Mouse (Mus musculus) ES-Bruce4 (cell line): ENCODE data around the gene Ppp6r2. TPM values are rescaled to one million over a fixed set of nuclear protein-coding genes. Genes with fewer than 3 reads are reported as not detected.

ENCODE experiments used
- H3K27ac ChIP-seq: 2 replicates; pipeline ENCODE4 v1.5.1; 2012; ENCODE audit warnings: low read length, inconsistent platforms; ENCODE audit not compliant: insufficient read depth
- H3K27me3 ChIP-seq: 2 replicates; pipeline ENCODE4 v1.6.1; 2012; ENCODE audit warnings: mild to moderate bottlenecking, low read length, inconsistent platforms; ENCODE audit not compliant: control insufficient read depth, poor library complexity, insufficient read depth, severe bottlenecking
- H3K36me3 ChIP-seq: 2 replicates; pipeline ENCODE4 v1.6.1; 2012; ENCODE audit warnings: inconsistent platforms, mild to moderate bottlenecking, low read length, moderate library complexity; ENCODE audit not compliant: control insufficient read depth, poor library complexity, insufficient read depth, severe bottlenecking
- H3K4me1 ChIP-seq: one replicate; pipeline ENCODE4 v1.8.1; 2011; ENCODE audit warnings: low read length; ENCODE audit not compliant: control insufficient read depth, insufficient read depth
- H3K4me3 ChIP-seq: 2 replicates; pipeline ENCODE4 v1.5.1; 2011; ENCODE audit warnings: low read depth, mild to moderate bottlenecking, low read length
- H3K9ac ChIP-seq: 2 replicates; pipeline ENCODE4 v1.6.1; 2012; ENCODE audit warnings: low read depth, mild to moderate bottlenecking, inconsistent platforms; ENCODE audit not compliant: poor library complexity, severe bottlenecking
- H3K9me3 ChIP-seq: replicated peaks from 2 replicates; pipeline ENCODE4 v1.6.1; 2012; ENCODE audit warnings: mild to moderate bottlenecking, low read length, inconsistent platforms; ENCODE audit not compliant: control insufficient read depth, poor library complexity, insufficient read depth, severe bottlenecking
- CTCF ChIP-seq: IDR thresholded peaks from one replicate; pipeline ENCODE4 v1.8.1; 2011; ENCODE audit warnings: low read depth, low read length
- EP300 ChIP-seq: IDR thresholded peaks from 2 replicates; pipeline ENCODE4 v1.6.1; 2011; ENCODE audit warnings: low read depth, low read length; ENCODE audit not compliant: insufficient read depth
- POLR2A ChIP-seq: IDR thresholded peaks from one replicate; pipeline ENCODE4 v1.8.1; 2011; ENCODE audit warnings: low read length; ENCODE audit not compliant: insufficient read depth
- polyA plus RNA-seq: library from polyadenylated mRNA; stranded (reverse); fragments of >200 nt; gene quantifications from 2 replicates; pipeline ENCODE4 v1.2.4, GENCODE M21; 2011; ENCODE audit warnings: low read depth; ENCODE audit not compliant: missing spikeins, insufficient read depth, insufficient read length

Gene Ppp6r2
- polyA plus RNA-seq, 1 experiment = 14.3 TPM

DNA sequence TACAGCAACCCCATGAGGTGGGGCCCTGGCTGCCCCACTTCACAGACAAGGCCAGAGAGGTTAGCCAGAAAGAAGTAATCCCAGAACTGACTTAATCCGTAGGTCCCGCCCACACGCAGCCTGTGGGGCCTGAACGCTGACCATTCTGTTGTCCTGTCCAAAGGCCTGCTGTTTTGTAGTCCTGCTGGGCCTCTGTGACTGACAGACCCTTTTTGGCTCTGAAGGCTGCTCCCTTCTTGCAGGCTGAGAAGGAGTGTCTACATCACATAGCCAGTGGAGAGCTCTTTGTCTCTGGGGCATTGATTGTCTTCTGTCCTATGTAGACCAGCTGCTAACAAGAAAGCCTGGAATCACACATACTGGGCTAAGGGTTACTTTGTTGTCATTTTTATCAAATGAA is 44.0 kb downstream of the Ppp6r2 start:
- Histone ChIP-seq H3K9me3 (no peaks in the 10 kb centered on the region), H3K27ac (no peak overlapping the region), H3K36me3 (no peaks in the 10 kb centered on the region), H3K9ac (no peak overlapping the region), H3K27me3 (no peaks in the 10 kb centered on the region), H3K4me1 (no peaks in the 10 kb centered on the region), H3K4me3 (no peak overlapping the region)
- TF ChIP-seq CTCF (no peak), EP300 (no peak)

GRCm38 (mm10) chr15:89258997-89259396 is 47.6 kb downstream of the Ppp6r2 start:
- H3K27ac ChIP-seq = no peak overlapping the region
- H3K4me1 ChIP-seq = no peaks in the 10 kb centered on the region
- no peak overlapping the region for H3K9ac ChIP-seq
- H3K36me3 ChIP-seq = no peaks in the 10 kb centered on the region
- H3K9me3 ChIP-seq = no peaks in the 10 kb centered on the region
- no peak overlapping the region for H3K4me3 ChIP-seq
- TF ChIP-seq EP300 (no peak), POLR2A (no peak), CTCF (no peak)
- H3K27me3 ChIP-seq = no peaks in the 10 kb centered on the region

DNA sequence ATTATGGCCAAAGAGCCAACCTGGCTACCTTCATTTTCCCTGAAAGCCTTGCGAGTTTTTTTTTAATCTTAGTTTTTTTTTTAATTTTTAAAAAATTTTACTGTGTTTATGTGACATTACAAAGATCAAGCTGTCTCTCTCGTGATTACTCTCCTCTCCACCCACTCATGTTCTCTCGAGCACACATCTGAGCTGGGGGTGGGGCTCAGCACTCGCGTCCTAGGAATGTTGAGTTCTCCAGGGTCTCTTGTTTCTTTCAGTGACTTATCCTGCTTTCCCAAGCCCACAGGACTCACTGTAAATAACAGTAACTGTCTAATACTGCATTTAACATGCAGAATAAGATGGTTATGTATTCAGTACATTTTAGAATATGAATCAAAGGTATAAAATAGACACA is 53.1 kb downstream of the Ppp6r2 start:
- Histone ChIP-seq H3K4me3 (no peak overlapping the region), H3K27me3 (no peaks in the 10 kb centered on the region), H3K4me1 (no peaks in the 10 kb centered on the region), H3K9ac (no peak overlapping the region), H3K27ac (no peak overlapping the region), H3K9me3 (no peaks in the 10 kb centered on the region), H3K36me3 (no peaks in the 10 kb centered on the region)
- no peak for TF ChIP-seq EP300
- no peak for TF ChIP-seq CTCF
- no peak for TF ChIP-seq POLR2A

- H3K4me3 ChIP-seq = no peak overlapping the region
- no peak overlapping the region for H3K27ac ChIP-seq
- no peaks in the 10 kb centered on the region for H3K4me1 ChIP-seq
- H3K27me3 ChIP-seq = no peaks in the 10 kb centered on the region
- H3K9me3 ChIP-seq = no peaks in the 10 kb centered on the region
- no peaks in the 10 kb centered on the region for H3K36me3 ChIP-seq
- TF ChIP-seq EP300 = no peak
- TF ChIP-seq CTCF = no peak
- TF ChIP-seq POLR2A = no peak
- H3K9ac ChIP-seq = no peak overlapping the region
Measured at GRCm38 (mm10) chr15:89275497-89275896, 64.1 kb downstream of the Ppp6r2 start.

- H3K36me3 ChIP-seq = no peaks in the 10 kb centered on the region
- H3K27me3 ChIP-seq = no peaks in the 10 kb centered on the region
Measured at GRCm38 (mm10) chr15:89277366-89277765, 66.0 kb downstream of the Ppp6r2 start.

DNA sequence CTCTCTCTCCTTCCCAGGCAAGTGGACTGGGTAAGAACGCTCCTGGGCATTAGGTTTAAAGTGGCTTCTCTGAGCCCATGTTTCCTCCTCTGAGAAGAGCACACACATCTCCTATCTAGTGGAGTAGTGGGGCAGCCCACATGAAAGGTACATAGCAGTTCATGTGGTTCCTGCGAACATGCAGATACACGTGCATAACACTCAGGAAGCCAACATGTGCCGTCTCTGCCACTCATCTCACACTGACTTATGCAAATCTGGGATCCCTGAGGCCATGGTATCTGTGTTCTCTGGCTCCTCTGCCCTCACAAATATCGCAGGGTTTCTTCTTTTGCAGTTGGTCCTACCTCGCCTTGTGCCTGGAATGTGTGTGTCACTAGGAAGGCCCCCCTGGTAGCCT is 71.2 kb downstream of the Ppp6r2 start:
- Histone ChIP-seq H3K9me3 (no peaks in the 10 kb centered on the region), H3K9ac (no peak overlapping the region), H3K36me3 (no peaks in the 10 kb centered on the region), H3K27ac (no peak overlapping the region), H3K4me1 (peaks cover 4% of the 10 kb centered on the region), H3K4me3 (no peak overlapping the region), H3K27me3 (no peaks in the 10 kb centered on the region)
- TF ChIP-seq POLR2A (no peak), CTCF (no peak), EP300 (no peak)

More at GRCm38 (mm10) chr15:89277366-89277765, 66.0 kb downstream of the Ppp6r2 start:
- no peak overlapping the region for H3K27ac ChIP-seq
- no peaks in the 10 kb centered on the region for H3K9me3 ChIP-seq
- no peak overlapping the region for H3K4me3 ChIP-seq
- no peak for TF ChIP-seq EP300
- TF ChIP-seq POLR2A = no peak
- TF ChIP-seq CTCF = no peak
- H3K4me1 ChIP-seq = peaks cover 2% of the 10 kb centered on the region
- H3K9ac ChIP-seq = no peak overlapping the region
